15 mouse cellular contexts compared by ENCODE assay signal in genomic region chr1:177557856-177558255, GRCm38 (mm10).
"Had no signal": no experiment of that assay in that cellular context is flagged by ENCODE, and none has a peak within 500 bp of the region (broad histone marks: within the 10 kb centered on the region; RNA-seq: fewer than 3 reads in every experiment).

No protein-coding gene starts in this region.

- H3K36me3 ChIP-seq: neural tube, embryonic 13.5 days; neural tube, embryonic 15.5 days had no signal

- ATAC-seq: midbrain, embryonic 16.5 days had no signal

- H3K27me3 ChIP-seq: neural tube, embryonic 13.5 days had no signal

- H3K9ac ChIP-seq: lung, embryonic 14.5 days; neural tube, embryonic 13.5 days; neural tube, embryonic 15.5 days had no signal

- H3K4me2 ChIP-seq: lung, embryonic 14.5 days; midbrain, embryonic 11.5 days; neural tube, embryonic 13.5 days; neural tube, embryonic 15.5 days had no signal

- H3K27ac ChIP-seq: neural tube, embryonic 13.5 days; neural tube, embryonic 15.5 days had no signal

- H3K4me3 ChIP-seq: myocyte; neural tube, embryonic 13.5 days; neural tube, embryonic 15.5 days had no signal

- H3K9me3 ChIP-seq: neural tube, embryonic 13.5 days; neural tube, embryonic 15.5 days had no signal

- DNase-seq: lung, adult 18-20 months; lung, embryonic 14.5 days; lung, postnatal 10 days; lung, postnatal 4 days; midbrain, embryonic 14.5 days; right cerebral cortex, postnatal 14 days; spleen, adult 18-20 months; thymus, adult 2 months; thymus, postnatal 25 days; thymus, postnatal 4 days had no signal
